Mouse (Mus musculus) forebrain, embryonic 11.5 days (tissue): ENCODE results near the gene Cpa5. TPM values are rescaled to one million over a fixed set of nuclear protein-coding genes. Genes with fewer than 3 reads are reported as not detected.

Experiments
- ATAC-seq: fragments of 200-750 bp; cut with Nextera tagmentation; replicated peaks from 2 replicates; pipeline ENCODE4 v1.8.0; 2017; ENCODE audit warnings: moderate TSS enrichment; ENCODE audit not compliant: low FRiP score
- DNase-seq: peaks from one replicate; pipeline ENCODE4 v3.0.0-alpha.2; 2017; ENCODE audit warnings: low spot score
- H3K27ac ChIP-seq: fragments of 300-500 bp; sonication (generic); 2 replicates; pipeline ENCODE4 v1.5.1; 2014; ENCODE audit warnings: low read depth, low read length
- H3K27me3 ChIP-seq: fragments of 300-500 bp; sonication (generic); 2 replicates; pipeline ENCODE4 v1.6.1; 2014; ENCODE audit warnings: mild to moderate bottlenecking, low read length, mixed read lengths; ENCODE audit not compliant: control insufficient read depth, insufficient read depth
- H3K36me3 ChIP-seq: fragments of 300-500 bp; sonication (generic); 2 replicates; pipeline ENCODE4 v1.6.1; 2014; ENCODE audit warnings: mild to moderate bottlenecking, low read length, moderate library complexity, mixed read lengths; ENCODE audit not compliant: control insufficient read depth, insufficient read depth
- H3K4me1 ChIP-seq: fragments of 300-500 bp; sonication (generic); replicated peaks from 2 replicates; pipeline ENCODE4 v1.6.1; 2014; ENCODE audit warnings: low read length, mixed read lengths; ENCODE audit not compliant: control insufficient read depth, insufficient read depth
- H3K4me2 ChIP-seq: fragments of 300-500 bp; sonication (generic); 2 replicates; pipeline ENCODE4 v1.6.1; 2014; ENCODE audit warnings: low read depth, mild to moderate bottlenecking, low read length, moderate library complexity, mixed read lengths; ENCODE audit not compliant: severe bottlenecking
- H3K4me3 ChIP-seq: fragments of 300-500 bp; sonication (generic); 2 replicates; pipeline ENCODE4 v1.5.1; 2014; ENCODE audit warnings: low read depth, low read length
- H3K9ac ChIP-seq: fragments of 300-500 bp; sonication (generic); 2 replicates; pipeline ENCODE4 v1.6.1; 2014; ENCODE audit warnings: low read length
- H3K9me3 ChIP-seq: fragments of 300-500 bp; sonication (generic); 2 replicates; pipeline ENCODE4 v1.6.1; 2016; ENCODE audit warnings: low read length, mixed read lengths; ENCODE audit not compliant: control insufficient read depth
- WGBS: fragments of 180-500 bp; shearing (Covaris S2); extraction: QIAGEN DNeasy Blood & Tissue Kit; methylation state at CpG from one replicate; pipeline ENCODE4 v1.1.7; 2014; 5-methylcytosine and 5-hydroxymethylcytosine counted together
- polyA plus RNA-seq: library from polyadenylated mRNA; unstranded; fragments of >200 nt; fragmentation: Nextera tagmentation; extraction: Ambion mirVana; gene quantifications from 2 replicates; pipeline ENCODE4 v1.2.1, GENCODE M21; 2014

Cpa5 gene
- polyA plus RNA-seq, 1 experiment from 2014 or later, result 0.72 TPM

DNA sequence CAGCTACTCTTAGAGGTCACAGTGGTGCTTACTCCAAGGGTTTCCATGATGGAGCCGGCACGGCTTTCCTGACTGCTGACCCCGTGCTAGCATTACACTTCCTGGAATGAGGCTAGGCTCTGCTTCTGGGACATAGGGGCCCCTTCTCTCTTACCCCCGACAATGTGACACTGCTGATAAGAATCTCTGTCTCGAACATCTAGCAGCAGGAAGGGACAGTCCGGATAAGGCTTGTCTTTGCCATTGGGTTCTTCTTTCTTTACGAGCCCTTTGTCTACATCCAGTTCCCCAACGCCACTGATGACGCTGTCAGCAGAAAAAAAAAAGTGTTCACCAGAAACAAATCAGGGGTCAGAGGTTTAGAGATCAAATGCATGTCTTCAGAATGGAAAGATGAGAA, 47.8 kb downstream of the Cpa5 start:
- Histone ChIP-seq H3K27me3 (no peaks in the 10 kb centered on the region), H3K4me1 (peaks cover 22% of the 10 kb centered on the region), H3K4me2 (no peak overlapping the region), H3K36me3 (no peaks in the 10 kb centered on the region), H3K9ac (no peak overlapping the region), H3K9me3 (no peaks in the 10 kb centered on the region), H3K27ac (no peak overlapping the region), H3K4me3 (no peak overlapping the region)
- ATAC-seq (no peak), DNase-seq (peak; percentile 48)
- WGBS, result 80% methylated on average over 9 of the region's 9 CpGs

DNA sequence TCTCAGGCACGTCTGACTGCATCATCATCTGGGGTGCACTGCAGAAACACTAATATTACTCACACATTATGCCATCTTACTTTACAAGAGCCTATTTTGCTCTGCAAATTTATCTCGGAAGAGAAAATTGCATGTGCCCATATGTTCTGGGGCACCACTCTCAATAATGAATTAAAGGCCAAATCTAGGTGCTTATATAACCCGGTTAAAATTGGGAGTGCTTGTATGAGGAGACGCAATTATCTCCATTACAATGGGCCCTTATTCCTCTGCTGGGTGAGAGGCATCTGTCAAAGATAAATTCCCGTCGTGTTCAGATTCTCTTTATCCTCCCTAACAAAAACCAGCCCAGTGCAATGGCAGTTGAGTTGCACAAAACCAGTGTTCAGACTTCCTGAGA, 54.0 kb downstream of the Cpa5 start:
- Histone ChIP-seq H3K27me3 (no peaks in the 10 kb centered on the region), H3K36me3 (no peaks in the 10 kb centered on the region), H3K4me3 (no peak overlapping the region), H3K27ac (peak overlapping the region; percentile 65; the same call in 1 of the 2 replicates), H3K9ac (no peak overlapping the region), H3K9me3 (no peaks in the 10 kb centered on the region), H3K4me1 (peaks cover 18% of the 10 kb centered on the region), H3K4me2 (no peak overlapping the region)
- ATAC-seq (no peak), DNase-seq (no peak)
- WGBS, result 23% methylated on average over 6 of the region's 6 CpGs

DNA sequence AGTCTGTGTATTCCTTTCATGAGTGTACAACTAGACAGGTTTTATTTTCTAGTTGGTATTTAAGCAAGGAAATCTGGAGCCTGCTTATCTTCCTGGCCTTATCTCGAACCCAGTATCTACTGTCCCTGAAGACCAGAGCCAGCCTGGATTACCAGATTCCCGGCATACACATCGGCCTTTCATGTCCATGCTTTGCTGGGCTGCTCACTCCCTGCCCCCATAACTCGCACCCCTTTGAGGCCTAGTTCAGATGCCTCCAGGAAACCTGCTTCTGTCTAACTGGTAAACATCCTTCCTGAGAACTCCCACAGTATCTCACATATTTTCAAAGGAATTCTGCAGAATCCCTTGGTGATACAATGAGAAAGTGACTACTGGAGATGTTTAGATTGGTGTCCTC, 54.5 kb downstream of the Cpa5 start:
- ATAC-seq, result no peak

DNA sequence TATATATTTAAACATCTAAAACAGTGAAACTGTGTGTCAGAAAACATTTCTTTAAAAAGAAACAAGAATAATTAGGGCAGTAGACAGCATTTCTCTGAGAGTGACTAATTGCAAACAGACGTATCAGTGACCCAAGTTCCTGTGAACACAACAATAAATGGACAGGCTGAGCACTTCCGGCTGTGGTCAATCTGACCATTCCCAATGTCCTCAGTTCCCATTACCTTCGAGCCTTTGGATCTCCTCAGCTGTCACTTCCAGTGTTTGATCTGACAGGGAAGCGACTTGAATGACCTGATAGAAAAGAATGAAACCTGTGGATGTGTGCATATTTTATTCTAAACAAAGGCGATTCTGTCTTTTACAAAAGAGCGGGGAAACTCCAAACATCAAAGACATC, 55.2 kb downstream of the Cpa5 start:
- Histone ChIP-seq H3K9me3 (no peaks in the 10 kb centered on the region), H3K9ac (no peak overlapping the region), H3K4me3 (no peak overlapping the region), H3K4me1 (peaks cover 19% of the 10 kb centered on the region), H3K27me3 (no peaks in the 10 kb centered on the region), H3K27ac (no peak overlapping the region), H3K36me3 (no peaks in the 10 kb centered on the region), H3K4me2 (no peak overlapping the region)
- DNase-seq, result no peak
- WGBS, result 37% methylated on average over 6 of the region's 6 CpGs
- no peak for ATAC-seq

More for the DNA sequence above, 54.5 kb downstream of the Cpa5 start:
- no peak overlapping the region for H3K4me3 ChIP-seq
- no peaks in the 10 kb centered on the region for H3K27me3 ChIP-seq
- no peak overlapping the region for H3K9ac ChIP-seq
- no peak overlapping the region for H3K4me2 ChIP-seq
- DNase-seq, result no peak
- peak overlapping the region; percentile 65 for H3K27ac ChIP-seq
- no peaks in the 10 kb centered on the region for H3K36me3 ChIP-seq
- 56% methylated on average over 4 of the region's 4 CpGs for WGBS
- H3K9me3 ChIP-seq, result no peaks in the 10 kb centered on the region
- peaks cover 18% of the 10 kb centered on the region for H3K4me1 ChIP-seq

DNA sequence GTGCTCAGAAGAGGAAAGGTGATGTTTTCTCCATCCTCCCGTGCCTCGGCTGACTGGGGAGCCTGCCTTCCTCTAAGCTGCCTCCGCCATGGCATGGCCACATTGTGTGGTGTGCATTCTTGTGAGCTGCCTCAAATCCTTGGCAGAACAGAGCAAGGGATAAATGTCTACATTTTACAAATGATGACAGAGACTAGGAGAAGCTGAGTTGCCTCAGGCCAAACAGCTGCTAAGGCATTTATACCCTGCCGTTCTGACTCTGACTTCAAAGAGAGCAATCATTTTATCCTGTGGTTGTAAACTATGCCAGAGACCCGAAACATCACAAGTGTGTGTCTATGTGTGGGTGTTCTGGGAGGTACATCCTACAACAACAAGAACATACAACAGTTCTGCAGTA, 56.8 kb downstream of the Cpa5 start:
- H3K4me2 ChIP-seq, result no peak overlapping the region
- no peak overlapping the region for H3K4me3 ChIP-seq
- 0 out of 2 replicates have a peak overlapping the region, but pooled peaks have one; percentile 6 for H3K27ac ChIP-seq
- no peak overlapping the region for H3K9ac ChIP-seq
- peaks cover 24% of the 10 kb centered on the region for H3K4me1 ChIP-seq
- ATAC-seq, result no peak
- no peaks in the 10 kb centered on the region for H3K27me3 ChIP-seq
- H3K9me3 ChIP-seq, result no peaks in the 10 kb centered on the region
- DNase-seq, result no peak
- WGBS, result 38% methylated on average over 5 of the region's 5 CpGs
- H3K36me3 ChIP-seq, result no peaks in the 10 kb centered on the region

DNA sequence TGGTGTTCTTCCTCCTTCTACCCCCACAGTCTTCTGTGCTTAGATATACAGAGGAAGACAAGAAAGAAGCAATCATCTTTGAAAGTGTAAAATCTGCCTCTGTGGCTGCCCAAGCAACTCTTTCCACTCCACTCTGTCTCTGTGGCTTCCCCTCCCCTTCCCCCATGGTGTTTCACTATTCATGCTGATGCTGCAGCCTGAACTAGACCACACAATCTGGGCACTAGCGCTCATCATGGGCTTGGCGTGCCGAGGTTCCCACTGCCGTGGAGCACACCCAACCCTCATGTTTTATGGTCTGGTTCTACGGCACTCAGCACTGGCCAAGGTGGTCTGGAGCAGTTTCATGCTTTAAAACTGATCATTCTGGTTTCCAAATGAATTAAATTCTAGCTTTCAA, 60.9 kb downstream of the Cpa5 start:
- Histone ChIP-seq H3K27ac (no peak overlapping the region), H3K4me1 (peaks cover 33% of the 10 kb centered on the region), H3K36me3 (no peaks in the 10 kb centered on the region), H3K4me2 (no peak overlapping the region), H3K9me3 (no peaks in the 10 kb centered on the region), H3K27me3 (no peaks in the 10 kb centered on the region), H3K4me3 (no peak overlapping the region), H3K9ac (no peak overlapping the region)
- no peak for ATAC-seq
- DNase-seq, result peak; percentile 49
- 76% methylated on average over 5 of the region's 5 CpGs for WGBS

DNA sequence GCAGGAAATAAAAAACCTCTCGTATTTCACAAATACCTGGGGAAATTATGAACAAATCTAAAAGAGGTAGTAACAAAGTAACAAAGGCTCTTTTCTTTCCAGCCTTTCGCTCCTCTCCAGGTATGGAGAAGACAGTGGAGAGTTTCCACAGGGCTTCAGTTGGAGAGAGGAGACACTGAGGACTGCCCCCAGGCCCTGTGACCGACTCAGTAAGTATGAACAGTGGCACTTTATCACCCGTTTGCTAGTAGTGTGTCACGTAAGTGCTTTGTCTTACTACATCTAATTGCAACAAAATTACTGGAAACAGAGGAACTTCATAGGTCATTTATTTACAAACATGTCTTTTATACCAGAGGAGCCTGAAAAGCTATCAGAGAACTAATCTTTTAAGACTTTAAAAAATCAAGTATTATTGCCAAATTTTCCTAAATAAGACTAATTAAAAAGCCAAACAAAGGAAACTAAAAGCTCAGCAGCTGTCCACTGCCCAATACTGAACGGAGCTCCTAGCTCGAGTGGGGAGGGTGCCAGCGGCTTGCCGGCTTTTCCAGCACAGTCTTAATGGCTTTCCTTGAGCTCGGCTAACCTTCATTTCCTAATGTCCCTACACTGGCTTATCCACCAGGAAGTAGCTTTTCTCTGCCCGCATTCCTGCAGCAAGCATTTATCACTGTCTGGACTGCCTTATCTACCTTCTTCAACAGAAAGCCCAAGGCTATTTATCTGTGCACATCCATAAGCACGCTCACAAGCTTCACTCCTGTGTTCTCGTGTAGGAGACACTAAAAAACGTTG, 63.2 kb downstream of the Cpa5 start:
- 17% methylated on average over 14 of the region's 14 CpGs for WGBS
- Histone ChIP-seq H3K9me3 (no peaks in the 10 kb centered on the region), H3K4me1 (peaks cover 39% of the 10 kb centered on the region), H3K27ac (peak overlapping the region; percentile 97), H3K4me3 (no peak overlapping the region), H3K36me3 (no peaks in the 10 kb centered on the region), H3K4me2 (peak overlapping the region; percentile 40; the same call in 1 of the 2 replicates), H3K27me3 (no peaks in the 10 kb centered on the region), H3K9ac (peak overlapping the region; percentile 61)
- ATAC-seq (no peak), DNase-seq (peak; percentile 61)

DNA sequence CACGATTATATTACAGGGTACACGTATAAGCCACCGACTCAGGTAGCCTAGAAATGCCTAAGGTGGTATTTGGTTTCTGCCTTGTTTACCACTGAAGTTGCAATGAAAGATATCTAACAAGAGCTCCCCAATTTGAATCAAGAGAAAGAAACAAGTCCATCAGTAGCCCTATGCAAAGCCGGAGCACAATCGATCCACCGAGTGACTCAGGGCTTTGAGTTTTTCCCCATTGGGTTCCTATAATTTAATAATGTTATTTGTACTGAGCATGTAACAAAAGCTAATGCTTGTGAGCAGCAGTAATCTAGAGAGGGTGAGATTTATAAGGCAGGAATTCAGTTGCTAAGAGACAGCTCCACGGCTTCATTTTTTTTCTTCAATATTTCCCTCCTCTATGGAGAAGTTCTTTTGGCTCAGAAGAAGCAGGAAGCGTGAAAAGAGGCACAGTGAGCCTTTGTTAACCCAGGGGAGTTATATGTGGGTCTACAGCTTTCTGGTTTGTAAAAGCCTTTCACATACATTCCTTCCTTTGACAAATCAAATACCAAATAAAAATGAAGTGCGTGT, 64.0 kb downstream of the Cpa5 start:
- Histone ChIP-seq H3K4me2 (peak overlapping the region; percentile 40), H3K9ac (peak overlapping the region; percentile 61), H3K4me3 (no peak overlapping the region), H3K27ac (peak overlapping the region; percentile 97), H3K36me3 (no peaks in the 10 kb centered on the region), H3K4me1 (peaks cover 39% of the 10 kb centered on the region), H3K27me3 (no peaks in the 10 kb centered on the region), H3K9me3 (no peaks in the 10 kb centered on the region)
- peak; percentile 45; the same call in 1 of the 2 replicates for ATAC-seq
- WGBS, result 27% methylated on average over 9 of the region's 9 CpGs
- no peak for DNase-seq
